Mouse (Mus musculus) liver, embryonic 14.5 days (tissue): ENCODE measurements around the gene Spats2. TPM values are rescaled to one million over a fixed set of nuclear protein-coding genes. Genes with fewer than 3 reads are reported as not detected.

Experiments
- ATAC-seq: fragments of 200-750 bp; cut with Nextera tagmentation; 2 replicates; pipeline ENCODE4 v1.8.0; 2017; ENCODE audit warnings: moderate number of reproducible peaks, mild to moderate bottlenecking, moderate library complexity; ENCODE audit not compliant: insufficient read depth
- DNase-seq, 3 experiments: peaks; one replicate each; pipeline ENCODE4 v3.0.0-alpha.2; 2012 to 2013; ENCODE audit warnings: low read depth in 3 of 3, low spot score in 3 of 3
- H3K27ac ChIP-seq: fragments of 300-500 bp; sonication (generic); 2 replicates; pipeline ENCODE4 v1.5.1; 2014; ENCODE audit warnings: moderate library complexity, mild to moderate bottlenecking, control low read depth, inconsistent platforms
- H3K27me3 ChIP-seq: fragments of 300-500 bp; sonication (generic); 2 replicates; pipeline ENCODE4 v1.6.1; 2014; ENCODE audit warnings: mild to moderate bottlenecking, low read length, moderate library complexity; ENCODE audit not compliant: control insufficient read depth, insufficient read depth
- H3K36me3 ChIP-seq: fragments of 300-500 bp; sonication (generic); replicated peaks from 2 replicates; pipeline ENCODE4 v1.6.1; 2014; ENCODE audit warnings: low read depth; ENCODE audit not compliant: control insufficient read depth, insufficient read depth
- H3K4me1 ChIP-seq, 2 experiments: fragments of 200-500 bp in 1 of 2; fragments of 300-500 bp in 1 of 2; sonication (generic) in 1 of 2; replicated peaks; 2 replicates each; pipeline ENCODE4 v1.6.1; 2012 to 2014; ENCODE audit warnings: antibody characterized with exemption in 1 of 2, inconsistent platforms in 1 of 2, low read length in 1 of 2; ENCODE audit not compliant: control insufficient read depth in 2 of 2, insufficient read depth in 2 of 2
- H3K4me2 ChIP-seq: fragments of 300-500 bp; sonication (generic); 2 replicates; pipeline ENCODE4 v1.6.1; 2014; ENCODE audit warnings: low read depth, mild to moderate bottlenecking, control low read depth, moderate library complexity
- H3K4me3 ChIP-seq, 2 experiments: fragments of 200-500 bp in 1 of 2; fragments of 300-500 bp in 1 of 2; sonication (generic) in 1 of 2; 2 replicates each; pipeline ENCODE4 v1.5.1; 2012 to 2014; ENCODE audit warnings: low read depth in 2 of 2, low read length in 2 of 2, mild to moderate bottlenecking in 2 of 2, control low read depth in 1 of 2, inconsistent platforms in 1 of 2, moderate library complexity in 1 of 2; ENCODE audit not compliant: insufficient read depth in 1 of 2
- H3K9ac ChIP-seq: fragments of 300-500 bp; sonication (generic); replicated peaks from 2 replicates; pipeline ENCODE4 v1.6.1; 2014; ENCODE audit warnings: mild to moderate bottlenecking, control low read depth, moderate library complexity
- H3K9me3 ChIP-seq: fragments of 300-500 bp; sonication (generic); 2 replicates; pipeline ENCODE4 v1.6.1; 2016; ENCODE audit warnings: low read length, mixed read lengths; ENCODE audit not compliant: control insufficient read depth
- CTCF ChIP-seq: IDR thresholded peaks from 2 replicates; pipeline ENCODE4 v1.5.1; 2016; ENCODE audit warnings: antibody characterized with exemption, low read depth, control low read depth
- EP300 ChIP-seq: IDR thresholded peaks from 2 replicates; pipeline ENCODE4 v1.6.1; 2016; ENCODE audit warnings: antibody characterized with exemption, low read depth
- WGBS: fragments of 180-500 bp; shearing (Covaris S2); extraction: QIAGEN DNeasy Blood & Tissue Kit; methylation state at CpG from one replicate; pipeline ENCODE4 v1.1.7; 2014; ENCODE audit not compliant: insufficient replicate concordance; 5-methylcytosine and 5-hydroxymethylcytosine counted together
- polyA plus RNA-seq, 2 experiments: library from polyadenylated mRNA; depleted of rRNA in 1 of 2; stranded (reverse) in 1 of 2; unstranded in 1 of 2; fragments of >200 nt; fragmentation: Nextera tagmentation in 1 of 2; extraction: Ambion mirVana in 1 of 2; gene quantifications; 2 replicates each; pipeline versions ENCODE4 v1.2.1 to v1.2.3; 2012 to 2014

The Spats2 gene
- polyA plus RNA-seq, 2 experiments, result 6.7 to 7.7 TPM

GRCm38 (mm10) chr15:99105238-99105637 lies 20.5 kb upstream of the Spats2 start:
- Histone ChIP-seq H3K4me3 (no peak overlapping the region), H3K27me3 (peaks cover 2% of the 10 kb centered on the region; the same call in 1 of the 2 replicates), H3K9ac (no peak overlapping the region), H3K4me1 (no peaks in the 10 kb centered on the region), H3K27ac (no peak overlapping the region), H3K4me2 (no peak overlapping the region), H3K36me3 (no peaks in the 10 kb centered on the region), H3K9me3 (no peaks in the 10 kb centered on the region)
- TF ChIP-seq EP300 (no peak), CTCF (no peak)
- DNase-seq (no peak), ATAC-seq (no peak)
- 42% methylated on average over 7 of the region's 7 CpGs for WGBS

GRCm38 (mm10) chr15:99107866-99108265 lies 17.9 kb upstream of the Spats2 start:
- Histone ChIP-seq H3K27me3 (no peaks in the 10 kb centered on the region), H3K9me3 (no peaks in the 10 kb centered on the region), H3K4me1 (no peaks in the 10 kb centered on the region; a peak in 1 of 4 replicates), H3K36me3 (no peaks in the 10 kb centered on the region), H3K4me2 (no peak overlapping the region), H3K9ac (no peak overlapping the region), H3K4me3 (no peak overlapping the region), H3K27ac (no peak overlapping the region)
- DNase-seq (no peak), ATAC-seq (no peak)
- TF ChIP-seq EP300 (no peak), CTCF (no peak)
- 55% methylated on average over 3 of the region's 3 CpGs for WGBS

GRCm38 (mm10) chr15:99111139-99111538 lies 14.6 kb upstream of the Spats2 start:
- no peak for ATAC-seq
- WGBS, result 66% methylated on average over 3 of the region's 3 CpGs
- peaks cover 0 to 8% of the 10 kb centered on the region in 2 experiments; a peak in 2 of 4 replicates for H3K4me1 ChIP-seq
- H3K27me3 ChIP-seq, result no peaks in the 10 kb centered on the region
- no peak overlapping the region for H3K4me3 ChIP-seq
- H3K36me3 ChIP-seq, result no peaks in the 10 kb centered on the region
- no peak overlapping the region for H3K27ac ChIP-seq
- no peaks in the 10 kb centered on the region for H3K9me3 ChIP-seq
- TF ChIP-seq CTCF (no peak), EP300 (no peak)
- no peak overlapping the region for H3K4me2 ChIP-seq
- no peak for DNase-seq
- H3K9ac ChIP-seq, result no peak overlapping the region

- 60% methylated on average over 4 of the region's 4 CpGs for WGBS
- DNase-seq (no peak), ATAC-seq (no peak)
- Histone ChIP-seq H3K4me1 (peaks cover 0 to 8% of the 10 kb centered on the region in 2 experiments; a peak in 2 of 4 replicates), H3K27ac (no peak overlapping the region), H3K9me3 (no peaks in the 10 kb centered on the region), H3K4me3 (no peak overlapping the region), H3K9ac (no peak overlapping the region), H3K36me3 (no peaks in the 10 kb centered on the region), H3K4me2 (no peak overlapping the region), H3K27me3 (no peaks in the 10 kb centered on the region)
- TF ChIP-seq CTCF (no peak), EP300 (no peak)
Observed at GRCm38 (mm10) chr15:99111809-99112208, 13.9 kb upstream of the Spats2 start.

- Histone ChIP-seq H3K4me1 (peaks cover 0 to 8% of the 10 kb centered on the region in 2 experiments; a peak in 2 of 4 replicates), H3K9me3 (no peaks in the 10 kb centered on the region), H3K36me3 (no peaks in the 10 kb centered on the region), H3K4me2 (peak overlapping the region; percentile 62), H3K27me3 (no peaks in the 10 kb centered on the region), H3K27ac (no peak overlapping the region), H3K9ac (no peak overlapping the region), H3K4me3 (peak overlapping the region in 1 of 2 experiments; percentile 47; a peak in 2 of 4 replicates)
- DNase-seq, result no peak
- TF ChIP-seq EP300, result no peak
- TF ChIP-seq CTCF, result no peak
- WGBS, result 63% methylated on average over 11 of the region's 11 CpGs
- no peak for ATAC-seq
Observed at GRCm38 (mm10) chr15:99112843-99113395, 12.8 kb upstream of the Spats2 start.
